Mouse (Mus musculus) bone marrow, adult 2 months (tissue): Measurements from ENCODE around the gene Flnc. TPM values are rescaled to one million over a fixed set of nuclear protein-coding genes. Genes with fewer than 3 reads are reported as not detected.
"Not testable (repeated sequence)": the region's sequence is repeated elsewhere in the genome, so short reads cannot be mapped to it uniquely, and the experiment has no call there.

Source experiments
- H3K27ac ChIP-seq: fragments of 200-500 bp; 2 replicates; pipeline ENCODE4 v1.5.1; 2012; ENCODE audit warnings: low read depth, mild to moderate bottlenecking, control low read depth, inconsistent platforms, low read length; ENCODE audit not compliant: control insufficient read depth, poor library complexity, insufficient read depth
- H3K4me1 ChIP-seq: fragments of 200-500 bp; 2 replicates; pipeline ENCODE4 v1.6.1; 2011; ENCODE audit warnings: low read length; ENCODE audit not compliant: control insufficient read depth, insufficient read depth
- H3K4me3 ChIP-seq: fragments of 200-500 bp; replicated peaks from 2 replicates; pipeline ENCODE3; 2011; ENCODE audit warnings: mild to moderate bottlenecking, low read depth, low read length, control low read depth; ENCODE audit not compliant: control insufficient read depth
- CTCF ChIP-seq: fragments of 200-500 bp; IDR thresholded peaks from 2 replicates; pipeline ENCODE4 v1.5.1; 2011; ENCODE audit warnings: low read length, control low read depth; ENCODE audit not compliant: control insufficient read depth, insufficient read depth
- POLR2A ChIP-seq: fragments of 200-500 bp; IDR thresholded peaks from 2 replicates; pipeline ENCODE4 v1.6.1; 2011; ENCODE audit warnings: low read depth, mild to moderate bottlenecking, control low read depth, low read length, borderline replicate concordance; ENCODE audit not compliant: control insufficient read depth
- WGBS: fragments of 180-500 bp; shearing (Covaris S2); methylation state at CpG from one replicate; pipeline ENCODE4 v1.1.7; 2018; 5-methylcytosine and 5-hydroxymethylcytosine counted together
- polyA plus RNA-seq: library from polyadenylated mRNA; stranded (reverse); fragments of >200 nt; gene quantifications from 2 replicates; pipeline ENCODE4 v1.2.4, GENCODE M21; 2011; ENCODE audit warnings: low replicate concordance; ENCODE audit not compliant: missing spikeins, insufficient read depth, insufficient read length

The Flnc gene
- 0.40 TPM in 1 of 2 replicates, not detected in the other for polyA plus RNA-seq

GRCm38 (mm10) chr6:29433038-29433803 lies at the start of gene Flnc:
Flnc (plus strand) TSS chr6:29433256.
- H3K4me1 ChIP-seq = no peaks in the 10 kb centered on the region
- WGBS = 3% methylated on average over 76 of the region's 77 CpGs
- no peak within 1 kb of the TSS; the same call in 1 of the 2 replicates for H3K27ac ChIP-seq
- TF ChIP-seq POLR2A (no peak), CTCF (no peak)
- peak within 1 kb of the TSS; percentile 16 for H3K4me3 ChIP-seq

- Histone ChIP-seq H3K4me3 (no peak within 1 kb of the TSS), H3K27ac (no peak within 1 kb of the TSS), H3K4me1 (no peaks in the 10 kb centered on the region)
- no peak for TF ChIP-seq CTCF
- no peak for TF ChIP-seq POLR2A
- WGBS = 18% methylated on average over 12 of the region's 12 CpGs
Observed at GRCm38 (mm10) chr6:29388052-29388518, 45.0 kb upstream of the Flnc start, which contains the start of gene Opn1sw. Opn1sw (minus strand) TSS chr6:29388468.

GRCm38 (mm10) chr6:29388606-29389080 lies 44.4 kb upstream of the Flnc start:
- Histone ChIP-seq H3K4me3 (no peak overlapping the region), H3K27ac (no peak overlapping the region), H3K4me1 (no peaks in the 10 kb centered on the region)
- WGBS = 10% methylated on average over 11 of the region's 11 CpGs
- TF ChIP-seq POLR2A (no peak), CTCF (no peak)

- TF ChIP-seq POLR2A (no peak), CTCF (no peak)
- H3K4me3 ChIP-seq = no peak overlapping the region
Observed at GRCm38 (mm10) chr6:29389425-29389824, 43.6 kb upstream of the Flnc start.

GRCm38 (mm10) chr6:29390500-29390899 lies 42.6 kb upstream of the Flnc start:
- H3K4me3 ChIP-seq, H3K4me1 ChIP-seq, H3K27ac ChIP-seq: not testable (repeated sequence)
- 75% methylated on average over 1 of the region's 1 CpGs for WGBS

More at GRCm38 (mm10) chr6:29389425-29389824, 43.6 kb upstream of the Flnc start:
- WGBS = 45% methylated on average over 9 of the region's 9 CpGs
- Histone ChIP-seq H3K4me1 (no peaks in the 10 kb centered on the region), H3K27ac (no peak overlapping the region)

- not testable (repeated sequence) for H3K4me3 ChIP-seq, H3K4me1 ChIP-seq, H3K27ac ChIP-seq
- 68% methylated on average over 8 of the region's 8 CpGs for WGBS
Observed at GRCm38 (mm10) chr6:29391241-29391640, 41.8 kb upstream of the Flnc start.

- H3K4me3 ChIP-seq = no peak overlapping the region
- H3K27ac ChIP-seq = no peak overlapping the region
- WGBS = 67% methylated on average over 4 of the region's 4 CpGs
- no peaks in the 10 kb centered on the region for H3K4me1 ChIP-seq
- no peak for TF ChIP-seq POLR2A
- no peak for TF ChIP-seq CTCF
Observed at GRCm38 (mm10) chr6:29391802-29392201, 41.3 kb upstream of the Flnc start.

- no peak overlapping the region for H3K4me3 ChIP-seq
- H3K27ac ChIP-seq = no peak overlapping the region
- TF ChIP-seq CTCF (no peak), POLR2A (no peak)
- H3K4me1 ChIP-seq = no peaks in the 10 kb centered on the region
- 73% methylated on average over 1 of the region's 1 CpGs for WGBS
Observed at GRCm38 (mm10) chr6:29394286-29394685, 38.8 kb upstream of the Flnc start.

GRCm38 (mm10) chr6:29395910-29396713 lies 36.9 kb upstream of the Flnc start, which contains the start of gene Ccdc136:
Ccdc136 (plus strand) TSS chr6:29396309.
- 1% methylated on average over 49 of the region's 49 CpGs for whole genome bisulfite sequencing
- H3K4me3 ChIP-seq = no peak within 1 kb of the TSS
- TF ChIP-seq CTCF (no peak), POLR2A (no peak)
- no peak within 1 kb of the TSS for H3K27ac ChIP-seq
- no peaks in the 10 kb centered on the region for H3K4me1 ChIP-seq
